Mouse (Mus musculus): ENCODE measurements at regions not wholly inside any gene's neighbourhood (a gene's known extent, or its start where the extent isn't known, plus 50 kb on each side); places are given as distances from the start of the nearest gene placed in this dataset.

GRCm38 (mm10) chr12:7816616-7817015 lies 160.8 kb upstream of the Apob start:
- peak; percentile 50 to 66 for DNase-seq

- peak; percentile 68 to 87 for DNase-seq
Observed at GRCm38 (mm10) chr12:7820006-7820704, 157.3 kb upstream of the Apob start.

GRCm38 (mm10) chr12:7820718-7821117 lies 156.7 kb upstream of the Apob start:
- DNase-seq, result no peak

GRCm38 (mm10) chr12:7835731-7836130 lies 141.7 kb upstream of the Apob start:
- no peak for DNase-seq

GRCm38 (mm10) chr12:7853876-7854275 lies 123.6 kb upstream of the Apob start:
- peak; percentile 7 to 20 for DNase-seq

- no peak for DNase-seq
Observed at GRCm38 (mm10) chr12:7855683-7856082, 121.8 kb upstream of the Apob start.

- no peak for DNase-seq
Observed at GRCm38 (mm10) chr12:7859533-7859932, 117.9 kb upstream of the Apob start.

- no peak for DNase-seq
Observed at GRCm38 (mm10) chr12:7870004-7870403, 107.4 kb upstream of the Apob start.

GRCm38 (mm10) chr12:7870473-7870872 lies 107.0 kb upstream of the Apob start:
- DNase-seq, result no peak

GRCm38 (mm10) chr12:7875454-7875853 lies 102.0 kb upstream of the Apob start:
- peak in 1 of 2 experiments; percentile 5 for DNase-seq

- DNase-seq, result peak in 1 of 2 experiments; percentile 12
Observed at GRCm38 (mm10) chr12:7876302-7877063, 101.0 kb upstream of the Apob start.

GRCm38 (mm10) chr12:7878761-7879160 lies 98.7 kb upstream of the Apob start:
- no peak for DNase-seq

GRCm38 (mm10) chr12:7896156-7896555 lies 81.3 kb upstream of the Apob start:
- no peak for DNase-seq

GRCm38 (mm10) chr12:7905329-7905728 lies 72.1 kb upstream of the Apob start:
- peak; percentile 35 to 67 for DNase-seq

- DNase-seq, result no peak
Observed at GRCm38 (mm10) chr12:7906831-7907230, 70.6 kb upstream of the Apob start.

GRCm38 (mm10) chr12:7909746-7910360 lies 67.6 kb upstream of the Apob start:
- DNase-seq, result peak; percentile 22 to 35

- peak; percentile 43 to 59 for DNase-seq
Observed at GRCm38 (mm10) chr12:7910509-7910908, 66.9 kb upstream of the Apob start.

- no peak for DNase-seq
Observed at GRCm38 (mm10) chr12:7918385-7918784, 59.1 kb upstream of the Apob start.

- DNase-seq, result peak; percentile 54 to 63
Observed at GRCm38 (mm10) chr12:7918967-7919708, 58.3 kb upstream of the Apob start.

- peak; percentile 27 to 49 for DNase-seq
Observed at GRCm38 (mm10) chr12:7919709-7920324, 57.6 kb upstream of the Apob start.

GRCm38 (mm10) chr12:7920888-7921287 lies 56.6 kb upstream of the Apob start:
- DNase-seq, result no peak
